Mouse (Mus musculus) stomach, embryonic 15.5 days (tissue): ENCODE results near the gene Nipa2. TPM values are rescaled to one million over a fixed set of nuclear protein-coding genes. Genes with fewer than 3 reads are reported as not detected.

Experiments
- ATAC-seq: fragments of 200-750 bp; cut with Nextera tagmentation; 2 replicates; pipeline ENCODE4 v1.8.0; 2017; ENCODE audit warnings: low read depth, moderate number of reproducible peaks, moderate TSS enrichment; ENCODE audit not compliant: insufficient read depth, low FRiP score
- H3K27ac ChIP-seq: fragments of 300-500 bp; sonication (generic); 2 replicates; pipeline ENCODE4 v1.5.1; 2015; ENCODE audit warnings: mild to moderate bottlenecking, inconsistent platforms
- H3K27me3 ChIP-seq: fragments of 300-500 bp; sonication (generic); replicated peaks from 2 replicates; pipeline ENCODE4 v1.6.1; 2015; ENCODE audit warnings: inconsistent platforms
- H3K36me3 ChIP-seq: fragments of 300-500 bp; sonication (generic); 2 replicates; pipeline ENCODE4 v1.6.1; 2015; ENCODE audit warnings: inconsistent platforms
- H3K4me1 ChIP-seq: fragments of 300-500 bp; sonication (generic); 2 replicates; pipeline ENCODE4 v1.6.1; 2015; ENCODE audit warnings: inconsistent platforms
- H3K4me2 ChIP-seq: fragments of 300-500 bp; sonication (generic); 2 replicates; pipeline ENCODE4 v1.6.1; 2015; ENCODE audit warnings: mild to moderate bottlenecking, inconsistent platforms
- H3K4me3 ChIP-seq: fragments of 300-500 bp; sonication (generic); replicated peaks from 2 replicates; pipeline ENCODE4 v1.5.1; 2015; ENCODE audit warnings: inconsistent platforms
- H3K9ac ChIP-seq: fragments of 300-500 bp; sonication (generic); 2 replicates; pipeline ENCODE4 v1.6.1; 2015; ENCODE audit warnings: inconsistent platforms
- H3K9me3 ChIP-seq: fragments of 300-500 bp; sonication (generic); 2 replicates; pipeline ENCODE4 v1.6.1; 2016; ENCODE audit warnings: inconsistent platforms
- WGBS: fragments of 180-500 bp; shearing (Covaris S2); methylation state at CpG from one replicate; pipeline ENCODE4 v1.1.7; 2015; 5-methylcytosine and 5-hydroxymethylcytosine counted together
- polyA plus RNA-seq: library from polyadenylated mRNA; unstranded; fragments of >200 nt; fragmentation: Nextera tagmentation; extraction: Ambion mirVana; gene quantifications from 2 replicates; pipeline ENCODE4 v1.2.1, GENCODE M21; 2015

Nipa2 gene
- polyA plus RNA-seq, result 45.2 and 51.2 TPM in 2 replicates

DNA sequence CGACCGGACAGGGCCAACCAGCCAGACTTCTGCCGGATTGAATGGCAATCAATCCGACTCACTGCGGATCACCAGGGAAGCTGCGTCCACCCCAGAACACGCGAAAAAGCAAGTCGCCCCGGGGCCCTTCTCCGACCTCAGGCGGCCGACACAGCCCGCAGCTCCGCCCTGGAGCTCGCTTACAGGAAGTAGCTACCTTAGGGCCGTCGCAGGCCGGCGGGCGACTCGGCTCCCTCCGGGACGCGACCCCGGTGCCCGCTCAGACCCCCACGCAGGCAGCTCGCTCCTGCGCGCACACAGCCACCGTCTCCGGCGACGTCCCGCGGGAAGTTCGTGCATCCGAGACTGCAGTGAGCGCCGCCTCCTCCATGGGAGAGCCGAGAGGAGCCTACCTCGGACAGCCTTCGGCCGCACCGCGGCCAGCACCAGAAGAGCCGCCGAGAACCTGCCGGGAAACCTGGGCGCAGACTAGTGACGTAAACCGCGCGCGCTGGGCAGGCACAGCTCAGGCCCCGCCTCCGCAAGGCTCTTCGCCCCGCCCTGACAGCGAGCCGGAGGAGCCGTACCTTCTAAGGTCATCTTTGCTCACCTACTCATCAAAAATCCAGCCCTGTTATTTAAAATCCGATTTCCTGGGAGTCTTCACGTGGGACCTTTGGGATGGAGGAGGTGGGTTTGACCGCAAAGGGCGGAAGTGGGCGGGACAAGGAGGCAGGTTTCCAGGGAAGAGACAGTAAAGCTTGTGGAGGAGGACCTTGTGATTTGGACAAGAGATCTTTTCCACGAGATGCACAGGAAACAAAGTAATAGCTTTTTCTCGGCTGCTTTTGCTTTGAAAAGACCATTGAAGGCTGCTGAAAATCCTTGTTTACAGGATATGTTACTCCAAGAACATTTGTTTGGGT is at the start of gene Nipa2:
TSS of gene Nipa2 (minus strand) at position 473 of the 905 bp plus-strand sequence.
- Histone ChIP-seq H3K4me3 (peak within 1 kb of the TSS; percentile 91), H3K4me2 (peak within 1 kb of the TSS; percentile 61), H3K4me1 (peaks cover 10% of the 10 kb centered on the region; the same call in 1 of the 2 replicates), H3K27ac (peak within 1 kb of the TSS; percentile 95), H3K9me3 (no peaks in the 10 kb centered on the region), H3K27me3 (no peaks in the 10 kb centered on the region), H3K9ac (peak within 1 kb of the TSS; percentile 93), H3K36me3 (no peaks in the 10 kb centered on the region)
- ATAC-seq, result peak; percentile 98
- under 1% methylated on average over 70 of the region's 70 CpGs for WGBS

GRCm38 (mm10) chr7:56011018-56011333 is 48.7 kb upstream of the Nipa2 start:
- Histone ChIP-seq H3K4me2 (no peak overlapping the region), H3K36me3 (no peaks in the 10 kb centered on the region), H3K9me3 (no peaks in the 10 kb centered on the region), H3K27ac (no peak overlapping the region), H3K4me3 (no peak overlapping the region), H3K27me3 (no peaks in the 10 kb centered on the region), H3K4me1 (no peaks in the 10 kb centered on the region), H3K9ac (no peak overlapping the region)
- ATAC-seq, result no peak

DNA sequence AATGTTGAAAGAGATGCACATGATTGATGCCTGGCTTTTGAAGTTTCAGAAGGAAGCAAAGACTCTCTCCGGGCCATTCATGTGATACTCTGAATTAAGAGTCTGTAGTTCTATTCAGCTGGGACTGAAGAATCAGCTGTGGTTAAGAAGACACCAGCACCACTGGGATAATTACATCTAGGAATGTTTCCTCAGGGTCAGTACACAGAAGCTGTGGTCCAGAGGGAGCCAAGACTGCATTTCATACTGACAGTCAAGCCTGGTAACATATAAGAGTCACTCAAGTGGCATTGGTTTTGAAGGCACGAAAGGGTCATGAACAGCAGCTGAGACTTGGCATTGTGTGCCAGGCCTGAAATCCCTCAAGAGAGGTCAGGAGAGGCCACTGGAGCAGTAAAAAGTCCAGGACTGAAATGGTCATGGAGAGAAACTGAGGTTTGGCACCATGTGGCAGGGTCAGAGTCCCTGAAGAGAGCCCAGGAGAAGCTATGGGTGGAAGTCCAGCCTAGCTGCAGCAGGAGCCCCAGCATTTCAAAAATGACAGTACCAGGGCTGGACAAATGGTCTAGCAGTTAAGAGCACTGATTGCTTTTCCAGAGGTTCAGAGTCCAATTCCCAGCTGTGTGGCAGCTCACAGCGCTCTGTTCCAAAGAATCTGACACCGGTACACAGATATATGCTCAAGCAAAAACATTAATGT is 48.2 kb upstream of the Nipa2 start:
- no peaks in the 10 kb centered on the region for H3K36me3 ChIP-seq
- no peaks in the 10 kb centered on the region for H3K27me3 ChIP-seq
- ATAC-seq, result no peak
- no peak overlapping the region for H3K4me2 ChIP-seq
- WGBS, result 81% methylated on average over 4 of the region's 4 CpGs
- no peaks in the 10 kb centered on the region for H3K9me3 ChIP-seq
- H3K27ac ChIP-seq, result no peak overlapping the region
- H3K4me1 ChIP-seq, result no peaks in the 10 kb centered on the region
- H3K9ac ChIP-seq, result no peak overlapping the region
- no peak overlapping the region for H3K4me3 ChIP-seq

DNA sequence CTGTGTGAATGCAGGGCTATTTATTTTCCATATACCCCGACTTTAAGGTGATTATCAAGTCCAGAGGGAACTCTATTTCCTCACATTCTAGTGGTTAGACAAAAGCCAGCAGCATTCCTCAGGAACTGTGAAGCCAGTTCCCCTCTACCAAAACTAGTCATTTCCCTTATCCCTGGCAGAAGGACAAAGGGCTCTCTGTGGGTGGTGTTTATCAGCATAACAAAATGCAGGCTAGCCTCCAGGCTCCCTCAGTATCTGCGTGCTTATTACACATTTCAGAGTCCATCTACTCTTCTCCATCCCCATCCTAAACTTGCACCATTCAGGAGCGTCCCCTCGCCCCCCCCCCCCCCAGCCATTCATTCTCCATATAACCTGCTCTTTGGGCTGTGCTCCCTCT is 36.7 kb upstream of the Nipa2 start:
- H3K4me3 ChIP-seq, result no peak overlapping the region
- no peak overlapping the region for H3K27ac ChIP-seq
- H3K4me1 ChIP-seq, result no peaks in the 10 kb centered on the region
- H3K36me3 ChIP-seq, result no peaks in the 10 kb centered on the region
- 35% methylated on average over 4 of the region's 4 CpGs for WGBS
- no peak for ATAC-seq
- H3K9ac ChIP-seq, result no peak overlapping the region
- no peak overlapping the region for H3K4me2 ChIP-seq
- H3K27me3 ChIP-seq, result no peaks in the 10 kb centered on the region
- H3K9me3 ChIP-seq, result no peaks in the 10 kb centered on the region

DNA sequence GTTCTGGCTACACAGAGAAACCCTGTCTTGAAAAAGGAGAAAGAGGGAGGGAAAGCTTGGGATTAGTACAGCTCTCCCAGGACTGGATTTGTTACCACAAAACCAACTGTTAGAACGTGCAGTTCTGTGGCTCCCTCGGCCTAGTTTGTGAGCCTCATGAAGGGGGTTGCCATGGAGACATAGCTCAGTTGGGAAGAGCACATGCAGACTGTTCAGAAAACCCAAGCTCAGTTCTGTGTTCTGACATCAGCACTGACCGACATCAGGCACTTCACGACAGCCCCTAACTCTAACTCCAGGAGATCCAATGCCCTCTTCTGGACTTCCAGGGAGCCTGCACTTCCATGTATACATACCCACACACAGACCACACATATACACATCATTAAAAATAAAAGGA is 32.7 kb upstream of the Nipa2 start:
- WGBS, result 67% methylated on average over 4 of the region's 4 CpGs
- no peaks in the 10 kb centered on the region for H3K9me3 ChIP-seq
- H3K36me3 ChIP-seq, result no peaks in the 10 kb centered on the region
- H3K27ac ChIP-seq, result no peak overlapping the region
- no peak overlapping the region for H3K4me2 ChIP-seq
- H3K9ac ChIP-seq, result no peak overlapping the region
- no peaks in the 10 kb centered on the region for H3K27me3 ChIP-seq
- no peaks in the 10 kb centered on the region for H3K4me1 ChIP-seq
- H3K4me3 ChIP-seq, result no peak overlapping the region
- ATAC-seq, result no peak

DNA sequence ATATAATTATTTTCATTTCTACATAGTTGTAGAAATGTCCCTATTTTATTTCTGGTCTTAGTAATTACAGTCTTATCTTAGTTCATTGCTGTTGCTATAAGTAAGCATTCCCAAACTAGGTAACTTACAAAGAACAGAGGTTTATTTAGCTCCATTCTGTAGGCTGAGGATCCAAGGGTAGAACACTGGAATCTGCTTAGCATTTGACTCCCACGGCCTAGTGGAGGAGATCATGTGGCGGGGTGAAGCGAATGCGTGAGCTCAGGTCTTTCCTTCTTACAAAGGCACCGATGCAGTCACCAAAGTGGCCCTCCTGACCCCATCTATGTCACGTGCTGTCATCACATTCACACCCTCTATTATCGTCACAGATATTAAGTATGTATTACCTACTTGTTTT is 29.6 kb upstream of the Nipa2 start:
- no peak overlapping the region for H3K4me3 ChIP-seq
- H3K4me2 ChIP-seq, result no peak overlapping the region
- no peaks in the 10 kb centered on the region for H3K4me1 ChIP-seq
- no peak for ATAC-seq
- no peaks in the 10 kb centered on the region for H3K9me3 ChIP-seq
- 90% methylated on average over 7 of the region's 7 CpGs for WGBS
- no peaks in the 10 kb centered on the region for H3K36me3 ChIP-seq
- H3K9ac ChIP-seq, result no peak overlapping the region
- no peaks in the 10 kb centered on the region for H3K27me3 ChIP-seq
- H3K27ac ChIP-seq, result no peak overlapping the region

DNA sequence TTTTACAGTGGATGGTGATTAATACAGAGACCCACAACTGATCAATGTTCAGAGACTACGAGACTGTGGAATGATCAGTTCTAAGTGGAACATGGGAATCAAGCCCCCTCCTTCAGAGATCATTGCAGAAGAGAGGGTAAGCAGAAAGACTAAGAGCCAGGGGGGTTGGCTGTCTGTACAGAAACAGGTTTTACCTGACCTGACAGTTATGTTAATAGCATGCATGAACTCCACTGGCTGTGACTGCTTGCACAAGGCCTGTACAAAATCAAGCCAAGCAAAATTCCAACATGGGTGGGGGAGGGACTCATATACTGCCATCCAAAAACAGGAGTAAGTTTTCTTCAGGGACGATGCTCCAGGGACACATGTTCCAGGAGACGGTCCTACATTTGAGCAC is 28.9 kb upstream of the Nipa2 start:
- H3K27me3 ChIP-seq, result no peaks in the 10 kb centered on the region
- H3K4me2 ChIP-seq, result no peak overlapping the region
- no peak for ATAC-seq
- no peaks in the 10 kb centered on the region for H3K9me3 ChIP-seq
- H3K9ac ChIP-seq, result no peak overlapping the region
- H3K4me1 ChIP-seq, result no peaks in the 10 kb centered on the region
- H3K27ac ChIP-seq, result no peak overlapping the region
- no peaks in the 10 kb centered on the region for H3K36me3 ChIP-seq
- no peak overlapping the region for H3K4me3 ChIP-seq
- WGBS, result 84% methylated on average over 3 of the region's 3 CpGs

DNA sequence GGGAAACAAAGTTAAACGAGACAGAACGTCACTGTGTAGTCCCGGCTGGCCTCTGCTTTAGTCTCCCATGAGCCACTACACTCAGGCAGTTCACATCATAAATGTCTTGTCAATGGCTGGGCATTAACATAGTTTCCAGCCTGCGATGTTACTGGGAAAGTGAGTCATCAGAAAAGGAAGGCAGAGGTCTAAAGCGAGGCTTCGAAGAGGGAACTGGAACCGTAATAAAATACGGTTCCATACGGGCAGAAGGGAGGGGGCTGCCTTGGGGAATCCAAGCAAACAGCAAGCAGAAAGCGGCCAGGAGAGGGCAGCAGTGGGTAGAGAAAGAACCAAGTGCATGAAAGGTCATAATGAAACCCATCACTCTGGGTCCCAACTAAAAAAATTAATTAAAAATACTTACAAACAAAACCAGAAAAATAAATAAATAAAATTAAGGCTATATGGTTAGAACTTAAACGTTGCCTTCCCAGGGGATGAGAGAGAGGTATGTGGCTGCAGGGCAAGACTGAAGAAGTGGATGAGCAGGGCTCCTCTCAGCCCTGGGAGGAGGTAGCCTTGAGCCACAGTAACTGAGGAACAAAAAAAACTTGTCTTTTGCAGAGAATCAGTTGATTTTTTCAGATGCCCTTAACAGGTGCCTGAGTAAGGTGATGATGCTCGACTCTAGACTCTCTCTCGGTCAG is 24.4 kb upstream of the Nipa2 start:
- no peaks in the 10 kb centered on the region for H3K36me3 ChIP-seq
- WGBS, result 32% methylated on average over 13 of the region's 13 CpGs
- no peaks in the 10 kb centered on the region for H3K27me3 ChIP-seq
- H3K9ac ChIP-seq, result no peak overlapping the region
- no peak overlapping the region for H3K27ac ChIP-seq
- H3K9me3 ChIP-seq, result no peaks in the 10 kb centered on the region
- ATAC-seq, result no peak
- H3K4me3 ChIP-seq, result no peak overlapping the region
- no peak overlapping the region for H3K4me2 ChIP-seq
- no peaks in the 10 kb centered on the region for H3K4me1 ChIP-seq

DNA sequence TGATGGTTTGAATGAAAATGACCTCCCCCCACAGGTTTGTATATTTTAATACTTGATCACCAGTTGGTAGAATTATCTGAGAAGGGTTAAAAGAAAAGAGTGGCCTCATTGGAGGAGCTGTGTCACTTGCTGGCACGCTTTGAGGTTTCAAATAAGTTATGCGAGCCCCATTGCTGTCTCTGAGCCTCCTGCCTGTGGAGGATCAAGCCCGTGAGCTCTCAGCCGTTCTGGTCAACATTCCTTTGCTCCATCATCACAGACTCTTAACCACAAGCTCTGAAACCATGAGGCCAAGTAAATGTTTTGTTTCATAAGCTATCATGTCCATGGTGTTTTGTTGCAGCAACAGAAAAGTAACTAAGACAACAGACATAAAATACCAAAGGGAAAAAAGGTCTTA is 22.5 kb upstream of the Nipa2 start:
- H3K36me3 ChIP-seq, result no peaks in the 10 kb centered on the region
- 77% methylated on average over 4 of the region's 4 CpGs for WGBS

GRCm38 (mm10) chr7:55983107-55983506 is 20.8 kb upstream of the Nipa2 start:
- no peak for ATAC-seq
- Histone ChIP-seq H3K4me2 (no peak overlapping the region), H3K9ac (no peak overlapping the region), H3K4me3 (no peak overlapping the region), H3K36me3 (no peaks in the 10 kb centered on the region), H3K4me1 (no peaks in the 10 kb centered on the region), H3K9me3 (no peaks in the 10 kb centered on the region), H3K27ac (no peak overlapping the region), H3K27me3 (no peaks in the 10 kb centered on the region)
- WGBS, result 85% methylated on average over 5 of the region's 5 CpGs

More for the DNA sequence above, 22.5 kb upstream of the Nipa2 start:
- no peak overlapping the region for H3K9ac ChIP-seq
- H3K27ac ChIP-seq, result no peak overlapping the region
- H3K4me3 ChIP-seq, result no peak overlapping the region
- H3K27me3 ChIP-seq, result no peaks in the 10 kb centered on the region
- H3K4me2 ChIP-seq, result no peak overlapping the region
- H3K9me3 ChIP-seq, result no peaks in the 10 kb centered on the region
- no peak for ATAC-seq
- no peaks in the 10 kb centered on the region for H3K4me1 ChIP-seq

DNA sequence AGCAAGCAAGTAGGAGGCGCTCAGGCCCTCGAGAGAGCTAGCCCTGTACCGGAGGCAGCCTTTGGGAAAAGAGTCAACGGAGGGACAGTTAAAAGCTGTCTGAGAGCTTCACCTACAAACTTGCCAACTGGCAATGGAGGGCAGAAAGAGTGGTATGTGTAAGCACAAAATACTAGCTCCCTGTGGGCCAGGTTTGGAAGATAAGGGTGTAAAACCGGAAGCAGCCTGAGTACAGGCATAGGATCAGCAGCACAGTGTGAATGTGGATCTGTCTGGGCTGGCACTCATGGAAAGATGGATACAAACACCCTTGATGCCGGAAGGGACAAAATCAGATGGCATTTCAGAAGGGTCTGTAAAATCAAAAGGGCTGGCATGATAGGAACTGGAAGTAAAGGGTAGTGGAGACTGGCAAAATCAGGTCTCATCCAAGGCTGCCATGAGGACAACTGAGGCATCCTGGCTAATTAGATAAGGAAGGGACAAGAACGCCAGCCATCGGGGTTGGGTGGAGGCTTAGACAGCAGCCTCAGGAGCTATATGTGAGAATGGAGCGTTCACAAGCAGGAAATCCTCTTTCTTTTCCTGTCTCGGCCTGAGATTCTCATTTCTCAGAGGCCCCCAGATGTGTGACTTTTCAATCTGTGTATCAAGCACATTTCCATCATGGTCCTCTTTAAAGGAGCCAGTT is 19.9 kb upstream of the Nipa2 start:
- H3K4me3 ChIP-seq, result no peak overlapping the region
- ATAC-seq, result no peak
- no peaks in the 10 kb centered on the region for H3K36me3 ChIP-seq
- no peak overlapping the region for H3K9ac ChIP-seq
- 83% methylated on average over 10 of the region's 10 CpGs for WGBS
- no peak overlapping the region for H3K4me2 ChIP-seq
- no peaks in the 10 kb centered on the region for H3K27me3 ChIP-seq
- no peak overlapping the region for H3K27ac ChIP-seq
- no peaks in the 10 kb centered on the region for H3K9me3 ChIP-seq
- H3K4me1 ChIP-seq, result no peaks in the 10 kb centered on the region
